Mouse (Mus musculus): Measurements from ENCODE around the gene Spaca3.

Gene Spaca3

DNA sequence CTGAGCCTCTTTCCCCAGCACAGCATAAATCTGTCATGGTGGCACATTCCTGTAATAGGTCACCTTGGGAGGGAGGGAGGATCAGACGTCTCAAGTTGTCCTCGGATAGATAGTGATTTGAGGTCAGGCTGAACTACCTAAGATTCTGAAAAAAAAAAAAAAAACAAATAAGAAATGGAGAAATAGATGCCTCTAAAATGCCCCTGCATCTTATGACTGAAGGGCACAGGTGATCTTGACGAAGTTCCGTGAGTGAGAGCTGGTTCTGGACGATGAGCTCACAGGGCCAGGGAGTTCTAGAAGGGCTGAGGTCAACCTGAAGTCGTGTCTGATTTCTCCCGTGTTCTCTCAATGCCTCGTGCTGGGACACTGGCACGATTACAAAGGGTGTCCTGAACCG lies at the start of gene Spaca3:
Gene Spaca3 (plus strand): TSS at position 301 of the 400 bp plus-strand sequence.
- no peak for ATAC-seq (ENCODE audit: insufficient number of reproducible peaks, low FRiP score, low TSS enrichment)

DNA sequence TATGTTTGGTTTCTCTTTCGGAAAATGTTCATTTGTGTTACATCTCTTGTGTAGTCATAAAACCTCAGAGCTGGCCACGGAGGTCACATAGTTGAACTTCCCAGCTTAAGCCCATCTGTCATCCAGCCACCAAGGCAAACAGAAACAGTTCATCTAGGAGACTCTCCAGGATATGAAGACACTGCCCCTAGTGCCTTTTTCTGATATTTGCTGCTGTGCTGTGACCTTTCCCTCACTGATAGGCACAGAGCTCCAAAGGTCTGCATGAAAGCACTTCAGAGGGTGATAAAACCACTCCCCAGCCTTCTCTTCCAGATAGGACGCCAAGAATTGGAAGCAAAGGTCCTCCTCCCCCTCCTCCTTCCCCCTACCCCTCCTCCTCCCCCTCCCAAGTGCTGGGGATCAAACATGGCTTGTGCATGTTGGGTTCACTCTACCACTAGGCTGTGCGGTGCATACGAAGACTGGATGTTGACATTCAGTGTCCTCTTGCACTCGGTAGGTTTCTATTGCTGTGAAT lies 49.6 kb upstream of the Spaca3 start:
- ATAC-seq (ENCODE audit: insufficient number of reproducible peaks, low FRiP score, low TSS enrichment) = no peak

GRCm38 (mm10) chr11:80809666-80809992 lies 48.5 kb upstream of the Spaca3 start:
- no peak for ATAC-seq (ENCODE audit: insufficient number of reproducible peaks, low FRiP score, low TSS enrichment)

DNA sequence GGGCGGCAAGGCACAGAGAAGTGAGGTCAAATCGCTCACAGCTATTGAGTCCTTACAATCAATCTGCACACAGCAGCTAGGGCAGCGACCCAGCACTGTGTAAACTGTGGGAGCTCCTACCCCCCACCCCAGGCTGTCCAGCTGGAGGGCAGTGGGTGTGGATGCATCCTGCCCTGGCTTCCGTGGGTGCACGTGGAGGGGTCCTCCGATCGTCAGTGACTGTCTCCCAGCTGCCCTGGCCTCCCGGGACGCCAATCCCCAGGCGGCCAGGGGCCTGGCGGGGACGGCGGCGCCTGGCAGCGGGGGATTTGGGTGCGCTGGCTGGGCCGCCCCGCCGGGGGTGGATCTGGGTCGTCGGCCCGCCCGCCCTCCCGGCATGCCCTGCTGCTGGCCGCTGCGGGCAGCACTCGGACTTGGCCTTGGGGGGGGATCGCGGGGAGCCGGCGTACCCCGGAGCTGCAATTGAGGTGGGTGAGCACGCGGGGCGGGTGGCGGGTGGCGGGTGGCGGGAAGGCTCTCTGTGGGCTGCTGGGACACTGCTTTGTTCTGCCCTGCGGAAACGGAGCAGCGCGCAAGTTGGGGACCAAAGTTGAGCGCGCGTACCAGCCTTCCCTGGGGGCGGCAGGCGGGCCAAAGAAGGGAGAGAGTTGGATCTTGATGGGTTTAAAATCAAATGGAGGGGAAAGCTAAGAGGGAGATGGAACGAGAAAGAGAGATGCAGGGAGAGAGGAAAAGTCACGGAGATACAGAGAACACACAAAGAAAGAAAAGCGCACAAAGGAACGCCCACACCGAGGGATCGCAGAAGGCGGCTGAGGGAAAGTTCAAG lies 48.0 kb upstream of the Spaca3 start, which contains the start of gene Tmem98:
Gene Tmem98 (plus strand): TSS at position 183 of the 829 bp plus-strand sequence.
- ATAC-seq (ENCODE audit: insufficient number of reproducible peaks, low FRiP score, low TSS enrichment) = no peak

GRCm38 (mm10) chr11:80811156-80811555 lies 47.0 kb upstream of the Spaca3 start:
- ATAC-seq (ENCODE audit: insufficient number of reproducible peaks, low FRiP score, low TSS enrichment) = no peak

- no peak for ATAC-seq (ENCODE audit: insufficient number of reproducible peaks, low FRiP score, low TSS enrichment)
These were observed 42.8 kb upstream of the Spaca3 start for GRCm38 (mm10) chr11:80815354-80815753.

GRCm38 (mm10) chr11:80818060-80818697 lies 40.0 kb upstream of the Spaca3 start:
- ATAC-seq (ENCODE audit: insufficient number of reproducible peaks, low FRiP score, low TSS enrichment) = peak; percentile 36; the same call in 1 of the 2 replicates

- ATAC-seq (ENCODE audit: insufficient number of reproducible peaks, low FRiP score, low TSS enrichment) = no peak
These were observed 38.1 kb upstream of the Spaca3 start for GRCm38 (mm10) chr11:80820085-80820484.

- no peak for ATAC-seq (ENCODE audit: insufficient number of reproducible peaks, low FRiP score, low TSS enrichment)
These were observed 36.9 kb upstream of the Spaca3 start for GRCm38 (mm10) chr11:80821296-80821695.

- no peak for ATAC-seq (ENCODE audit: insufficient number of reproducible peaks, low FRiP score, low TSS enrichment)
These were observed 36.4 kb upstream of the Spaca3 start for GRCm38 (mm10) chr11:80821794-80822193.

GRCm38 (mm10) chr11:80835395-80835794 lies 22.8 kb upstream of the Spaca3 start:
- no peak for ATAC-seq (ENCODE audit: insufficient number of reproducible peaks, low FRiP score, low TSS enrichment)

DNA sequence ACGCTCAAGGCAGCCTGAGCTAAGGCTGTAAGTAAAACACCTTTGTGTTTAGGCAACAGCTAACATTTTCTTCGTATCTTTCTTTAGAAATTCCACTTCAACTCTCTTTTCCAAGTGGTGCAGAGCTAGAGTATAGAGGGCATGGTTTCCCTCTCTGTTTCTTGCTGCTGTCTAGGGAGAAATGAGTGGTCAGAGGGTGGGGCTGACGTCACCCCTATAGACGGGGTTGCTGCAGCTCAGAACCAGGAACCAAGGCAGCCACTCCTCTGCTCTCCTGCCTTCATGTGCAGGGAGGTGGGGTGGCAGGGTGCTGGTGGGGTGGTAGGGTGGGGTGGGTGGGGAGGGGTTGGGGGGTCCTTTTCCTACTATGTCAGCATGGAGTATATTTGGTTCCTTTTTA lies 22.3 kb upstream of the Spaca3 start:
- ATAC-seq (ENCODE audit: insufficient number of reproducible peaks, low FRiP score, low TSS enrichment) = no peak

DNA sequence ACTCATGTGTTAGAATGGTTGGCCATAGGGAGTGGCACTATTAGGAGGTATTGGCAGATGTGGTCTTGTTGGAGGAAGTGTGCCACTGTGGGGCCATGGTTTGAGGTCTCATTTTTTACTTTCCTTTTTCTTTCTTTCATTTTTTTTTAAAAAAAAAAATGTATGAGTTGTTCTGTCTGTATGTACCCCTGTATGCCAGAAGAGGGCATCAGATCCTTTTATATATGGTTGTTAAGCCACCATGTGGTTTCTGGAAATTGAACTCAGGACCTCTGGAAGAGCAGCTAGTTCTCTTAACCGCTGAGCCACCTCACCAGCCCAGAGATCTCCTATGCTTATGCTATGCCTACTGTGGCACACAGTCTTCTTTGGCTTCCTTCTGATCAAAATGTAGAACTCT lies 19.4 kb upstream of the Spaca3 start:
- ATAC-seq (ENCODE audit: insufficient number of reproducible peaks, low FRiP score, low TSS enrichment) = no peak

DNA sequence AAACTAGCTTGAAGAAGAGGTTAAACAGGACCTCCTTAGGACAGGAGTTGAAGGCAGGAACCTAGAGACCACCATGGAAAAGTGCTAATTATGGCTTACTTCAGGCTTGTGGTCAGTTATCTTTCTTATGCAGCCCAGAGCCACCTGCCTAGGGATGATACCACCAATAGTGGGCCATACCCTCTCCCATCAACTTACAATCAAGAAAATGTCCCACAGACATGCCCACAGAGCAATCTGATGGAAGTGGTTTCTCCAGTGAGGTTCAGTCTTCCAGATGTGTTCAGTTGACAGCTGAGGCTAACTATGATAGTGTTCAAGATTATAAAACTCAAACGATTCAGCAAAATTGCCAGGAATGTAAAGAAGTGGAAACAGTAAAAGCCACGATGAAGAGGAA lies 14.7 kb upstream of the Spaca3 start:
- ATAC-seq (ENCODE audit: insufficient number of reproducible peaks, low FRiP score, low TSS enrichment) = no peak

- ATAC-seq (ENCODE audit: insufficient number of reproducible peaks, low FRiP score, low TSS enrichment) = no peak
These were observed 12.7 kb upstream of the Spaca3 start for GRCm38 (mm10) chr11:80845486-80845885.

DNA sequence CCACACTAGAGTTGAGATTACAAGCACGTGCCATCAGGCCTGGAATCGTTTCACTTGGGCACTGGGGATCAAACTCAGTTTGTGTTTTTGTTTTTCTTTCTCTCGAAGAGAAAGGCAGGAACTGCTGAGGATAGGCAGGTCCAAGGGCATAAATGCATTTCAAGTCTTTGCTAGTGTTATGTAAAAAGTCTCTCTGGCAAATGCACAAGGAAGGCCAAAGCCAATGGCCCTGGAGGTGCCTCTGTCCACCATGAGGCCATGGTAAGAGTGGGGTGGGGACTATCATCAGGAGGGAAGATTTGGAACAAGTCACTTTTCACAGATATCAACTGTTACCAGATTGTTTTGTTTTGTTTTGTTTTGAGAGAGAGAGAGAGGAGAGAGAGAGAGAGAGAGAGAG lies 12.1 kb upstream of the Spaca3 start:
- ATAC-seq (ENCODE audit: insufficient number of reproducible peaks, low FRiP score, low TSS enrichment) = no peak

GRCm38 (mm10) chr11:80848131-80848530 lies 10.0 kb upstream of the Spaca3 start:
- ATAC-seq (ENCODE audit: insufficient number of reproducible peaks, low FRiP score, low TSS enrichment) = no peak

- ATAC-seq (ENCODE audit: insufficient number of reproducible peaks, low FRiP score, low TSS enrichment) = no peak
These were observed 6.3 kb upstream of the Spaca3 start for GRCm38 (mm10) chr11:80851859-80852258.

DNA sequence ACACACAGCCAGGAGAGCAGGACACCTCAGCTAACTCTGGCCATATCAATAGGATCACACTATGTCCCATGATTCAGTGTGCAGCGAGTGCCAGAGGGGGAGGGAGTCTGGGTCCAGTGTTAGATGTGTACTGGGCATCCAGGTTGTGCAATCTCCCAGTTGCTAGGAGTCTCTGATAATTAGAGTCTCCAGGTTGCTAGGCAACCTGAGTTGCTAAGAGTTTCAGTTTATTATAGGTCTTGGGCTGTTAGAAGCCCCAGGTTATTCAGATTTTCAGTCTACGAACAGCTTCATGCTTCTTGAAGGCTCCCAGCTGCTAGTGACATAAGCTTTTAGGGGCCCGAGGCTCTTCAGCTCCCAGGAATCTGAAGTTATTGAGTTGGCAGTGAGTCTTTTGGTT lies 5.2 kb upstream of the Spaca3 start:
- ATAC-seq (ENCODE audit: insufficient number of reproducible peaks, low FRiP score, low TSS enrichment) = no peak

DNA sequence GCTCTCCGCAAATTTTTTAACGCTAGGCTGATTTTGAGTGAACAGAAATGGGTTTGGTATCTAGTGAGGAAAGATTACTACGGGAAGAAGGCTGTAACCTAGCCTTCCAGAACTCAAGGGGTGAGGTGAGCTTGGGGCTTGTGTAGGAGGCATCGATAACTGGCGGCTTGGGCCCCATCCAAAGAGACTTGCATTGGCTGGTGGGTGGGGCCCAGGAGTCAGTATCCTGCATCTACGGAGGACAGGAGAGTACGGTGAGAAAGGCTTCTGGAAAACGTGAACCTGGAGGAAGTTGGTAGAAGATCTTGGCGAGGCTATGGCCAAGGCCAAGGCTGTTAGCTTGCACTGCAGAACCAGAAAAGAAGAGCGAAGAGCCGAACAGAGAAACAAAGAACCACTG lies 3.7 kb upstream of the Spaca3 start:
- ATAC-seq (ENCODE audit: insufficient number of reproducible peaks, low FRiP score, low TSS enrichment) = no peak

DNA sequence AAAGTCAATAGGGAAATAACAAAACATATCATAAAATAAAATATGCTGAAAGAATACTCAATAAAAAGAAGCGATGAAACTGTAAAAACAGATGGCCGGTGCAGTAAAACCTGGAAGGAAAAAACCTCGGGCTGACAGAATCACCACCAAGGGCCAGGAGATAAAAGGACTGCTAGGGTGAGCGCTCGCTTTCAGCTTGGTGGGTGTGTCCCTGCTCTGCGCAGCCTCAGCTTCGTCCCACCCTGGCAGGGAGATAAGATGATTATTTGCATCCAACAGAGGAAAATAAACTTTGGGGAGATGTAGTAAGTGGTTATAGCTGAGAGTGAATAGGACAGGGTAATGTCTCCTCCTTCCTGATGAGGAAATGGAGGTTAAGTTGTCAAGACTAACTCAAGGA lies 3.3 kb upstream of the Spaca3 start:
- ATAC-seq (ENCODE audit: insufficient number of reproducible peaks, low FRiP score, low TSS enrichment) = no peak

- ATAC-seq (ENCODE audit: insufficient number of reproducible peaks, low FRiP score, low TSS enrichment) = no peak
These were observed 1.3 kb upstream of the Spaca3 start for GRCm38 (mm10) chr11:80856827-80857226.
